Mouse (Mus musculus) MEL (cell line): ENCODE data around the gene Hist2h2aa1.
"Not testable (repeated sequence)": the region's sequence is repeated elsewhere in the genome, so short reads cannot be mapped to it uniquely, and the experiment has no call there.

Experiments used
- CHD2 ChIP-seq: IDR thresholded peaks from 2 replicates; pipeline ENCODE4 v1.6.1; 2011; ENCODE audit warnings: low read length, improper control_type of control experiment
- CTCF ChIP-seq, 3 experiments: IDR thresholded peaks in 2 of 3; conservative IDR thresholded peaks in 1 of 3; 2 replicates each; pipeline ENCODE4 v1.5.1; 2011 to 2012; ENCODE audit warnings: low read length in 3 of 3, low read depth in 2 of 3, mild to moderate bottlenecking in 2 of 3, improper control_type of control experiment in 1 of 3, inconsistent platforms in 1 of 3, mixed read lengths in 1 of 3, moderate library complexity in 1 of 3; ENCODE audit not compliant: control insufficient read depth in 1 of 3, insufficient read depth in 1 of 3, poor library complexity in 1 of 3, severe bottlenecking in 1 of 3
- EP300 ChIP-seq, 2 experiments: IDR thresholded peaks; 2 replicates each; pipeline ENCODE4 v1.6.1; 2011; ENCODE audit warnings: improper control_type of control experiment in 2 of 2, low read length in 2 of 2, low read depth in 1 of 2, mild to moderate bottlenecking in 1 of 2
- TAL1 ChIP-seq: IDR thresholded peaks from 2 replicates; pipeline ENCODE4 v1.6.1; 2012; ENCODE audit warnings: mild to moderate bottlenecking, inconsistent platforms, low read length, moderate library complexity, mixed read lengths

DNA sequence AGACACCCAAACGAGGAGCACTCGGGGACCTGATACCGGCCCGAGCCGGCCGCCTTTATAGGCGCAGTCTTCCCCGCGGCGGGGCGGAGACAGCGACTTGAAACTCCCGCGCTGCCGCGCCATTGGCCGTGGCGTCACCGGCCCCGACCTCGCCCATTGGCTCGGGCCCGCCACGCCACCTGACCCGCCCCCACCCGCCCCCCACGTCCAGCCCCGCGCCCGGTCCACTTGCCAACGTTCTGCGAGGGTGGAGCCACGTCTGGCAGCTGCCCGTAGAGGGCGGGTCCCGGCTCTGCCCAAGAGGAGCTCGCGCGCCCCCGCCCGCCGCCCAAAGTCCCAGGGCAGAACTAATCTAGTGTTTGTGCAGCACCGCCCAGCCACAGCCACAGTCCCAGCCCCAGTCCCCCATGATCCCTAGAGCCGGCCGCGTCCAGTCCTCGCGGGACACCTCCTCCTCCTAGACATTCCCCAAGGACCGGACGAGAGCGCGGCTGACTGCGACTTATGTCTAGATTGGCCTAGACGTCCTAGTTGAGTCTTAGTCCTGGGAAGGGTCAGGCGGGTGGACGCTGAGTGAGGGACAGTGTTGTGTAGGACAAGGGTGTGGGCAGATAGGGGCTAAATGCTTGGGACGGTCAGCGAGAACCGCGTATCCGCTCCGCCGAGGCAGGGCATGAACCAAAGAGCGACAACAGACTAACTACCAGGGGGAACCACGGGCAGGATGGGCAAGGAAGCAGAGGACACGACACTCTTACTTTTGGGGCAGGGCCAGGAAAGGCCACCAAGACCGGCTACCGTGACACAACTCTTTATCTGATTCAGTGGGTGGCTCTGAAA lies 6.1 kb upstream of the Hist2h2aa1 start, which contains the start of gene Hist2h3c2:
- not testable (repeated sequence) for TF ChIP-seq TAL1; CTCF (IDR thresholded peaks at IDR 0.05 in 2 of 3, conservative IDR thresholded peaks at IDR 0.05 in 1 of 3; ENCODE audit: control insufficient read depth in 1 of 3, insufficient read depth in 1 of 3, low read depth in 2 of 3, low read length in 3 of 3, poor library complexity in 1 of 3, severe bottlenecking in 1 of 3); EP300 (IDR thresholded peaks at IDR 0.05; ENCODE audit: low read depth in 1 of 2, low read length in 2 of 2); CHD2
